In the genomic region with DNA sequence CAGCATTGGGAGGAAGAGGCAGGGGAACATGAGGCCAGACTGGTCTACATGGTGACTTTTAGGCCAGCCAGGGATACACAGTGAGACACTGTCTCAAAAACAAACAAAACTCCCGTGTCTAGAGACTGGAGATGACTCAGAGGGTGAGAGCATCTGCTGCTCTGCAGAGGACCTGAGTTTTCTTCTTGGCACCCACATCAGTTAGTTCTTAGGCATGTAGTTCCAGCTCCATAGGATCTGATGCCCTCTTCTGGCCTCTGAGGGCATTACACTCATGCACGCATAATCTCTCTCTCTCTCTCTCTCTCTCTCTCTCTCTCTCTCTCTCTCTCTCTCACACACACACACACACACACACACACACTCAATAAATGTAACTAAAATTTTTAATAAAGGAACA, we compare ENCODE assay signal across 9 mouse cellular contexts. TPM values are rescaled to one million over a fixed set of nuclear protein-coding genes. Genes with fewer than 3 reads are reported as not detected.
DNase-seq lines count a peak whose midpoint lies in the region; ATAC-seq lines count a peak whose summit lies in the region.
"Had no signal": no experiment of that assay in that cellular context is flagged by ENCODE, and none has a peak within 500 bp of the region (broad histone marks: within the 10 kb centered on the region; RNA-seq: fewer than 3 reads in every experiment).

No protein-coding gene starts in this region.

- no peak overlapping the region for H3K27ac ChIP-seq in midbrain, embryonic 11.5 days (ENCODE audit: low read depth, low read length)
- H3K27ac ChIP-seq in midbrain, embryonic 15.5 days = no peak overlapping the region
- H3K27ac ChIP-seq in hindbrain, embryonic 14.5 days = no peak overlapping the region

- H3K4me1 ChIP-seq in midbrain, embryonic 11.5 days (ENCODE audit: control insufficient read depth, insufficient read depth, low read length) = no peaks in the 10 kb centered on the region
- no peaks in the 10 kb centered on the region for H3K4me1 ChIP-seq in midbrain, embryonic 15.5 days
- no peaks in the 10 kb centered on the region for H3K4me1 ChIP-seq in hindbrain, embryonic 14.5 days (replicated peaks; ENCODE audit: control insufficient read depth, insufficient read depth, low read length)

- no peak overlapping the region for H3K4me2 ChIP-seq in midbrain, embryonic 11.5 days
- no peak overlapping the region for H3K4me2 ChIP-seq in midbrain, embryonic 15.5 days
- H3K4me2 ChIP-seq in hindbrain, embryonic 14.5 days (replicated peaks) = no peak overlapping the region

- no peaks in the 10 kb centered on the region for H3K27me3 ChIP-seq in midbrain, embryonic 11.5 days (ENCODE audit: control insufficient read depth, insufficient read depth, low read length)
- no peaks in the 10 kb centered on the region for H3K27me3 ChIP-seq in midbrain, embryonic 15.5 days (replicated peaks)
- no peaks in the 10 kb centered on the region for H3K27me3 ChIP-seq in hindbrain, embryonic 14.5 days (ENCODE audit: control insufficient read depth, insufficient read depth, low read length)

- WGBS in midbrain, embryonic 11.5 days = 56% methylated on average over 2 of the region's 2 CpGs
- whole genome bisulfite sequencing in midbrain, embryonic 15.5 days = 65% methylated on average over 2 of the region's 2 CpGs
- 70% methylated on average over 2 of the region's 2 CpGs for WGBS in hindbrain, embryonic 14.5 days

- H3K4me3 ChIP-seq in midbrain, embryonic 11.5 days (ENCODE audit: low read depth, low read length) = no peak overlapping the region
- no peak overlapping the region for H3K4me3 ChIP-seq in midbrain, embryonic 15.5 days
- H3K4me3 ChIP-seq in hindbrain, embryonic 14.5 days (replicated peaks; ENCODE audit: low read length) = no peak overlapping the region

- ATAC-seq in midbrain, embryonic 11.5 days (ENCODE audit: low FRiP score) = no peak
- no peak for ATAC-seq in midbrain, embryonic 15.5 days (replicated peaks)
- ATAC-seq in hindbrain, embryonic 14.5 days (ENCODE audit: low FRiP score) = no peak

- no peak overlapping the region for H3K9ac ChIP-seq in midbrain, embryonic 11.5 days (ENCODE audit: low read length)
- H3K9ac ChIP-seq in midbrain, embryonic 15.5 days = no peak overlapping the region
- H3K9ac ChIP-seq in hindbrain, embryonic 14.5 days = no peak overlapping the region

- H3K36me3 ChIP-seq in midbrain, embryonic 11.5 days (ENCODE audit: control insufficient read depth, insufficient read depth, low read length) = no peaks in the 10 kb centered on the region
- H3K36me3 ChIP-seq in midbrain, embryonic 15.5 days (replicated peaks) = no peaks in the 10 kb centered on the region
- no peaks in the 10 kb centered on the region for H3K36me3 ChIP-seq in hindbrain, embryonic 14.5 days (replicated peaks; ENCODE audit: control insufficient read depth, insufficient read depth)

- DNase-seq in heart, adult 11 months = peak; percentile 46
- DNase-seq in heart, adult 9 months (ENCODE audit: low spot score in 2 of 2) = no peak
- peak; percentile 84 for DNase-seq in midbrain, embryonic 11.5 days (ENCODE audit: low spot score, missing footprints)
- DNase-seq in R1 (ENCODE audit: low read depth, low spot score) = peak; percentile 60
- DNase-seq in retina, postnatal 1 day = peak; percentile 52
- DNase-seq in cerebellum, adult 11-12 months = no peak
- no peak for DNase-seq in hindbrain, embryonic 14.5 days (ENCODE audit: low spot score)

- H3K9me3 ChIP-seq in midbrain, embryonic 11.5 days (ENCODE audit: control insufficient read depth, low read length) = no peaks in the 10 kb centered on the region
- H3K9me3 ChIP-seq in midbrain, embryonic 15.5 days = no peaks in the 10 kb centered on the region
- no peaks in the 10 kb centered on the region for H3K9me3 ChIP-seq in hindbrain, embryonic 14.5 days (ENCODE audit: control insufficient read depth, low read length)

RNA-seq across cellular contexts. Expression of a gene that starts 7.6 kb away (rescaled TPM):
- polyA plus RNA-seq in midbrain, embryonic 11.5 days (2014; fragmentation: Nextera tagmentation; extraction: Ambion mirVana) = not detected in 2 replicates
- not detected in 2 replicates for polyA plus RNA-seq in midbrain, embryonic 15.5 days (2015; fragmentation: Nextera tagmentation; extraction: Ambion mirVana)
- not detected in 2 replicates for polyA plus RNA-seq in hindbrain, embryonic 14.5 days (2014; fragmentation: Nextera tagmentation; extraction: Ambion mirVana)
- polyA plus RNA-seq: liver, adult 2 months had no signal

RNA-seq across cellular contexts. Expression of a gene that starts 26.2 kb away (rescaled TPM):
- polyA plus RNA-seq in midbrain, embryonic 11.5 days (2014; fragmentation: Nextera tagmentation; extraction: Ambion mirVana) = 1.9 TPM in 2 replicates
- polyA plus RNA-seq in midbrain, embryonic 15.5 days (2015; fragmentation: Nextera tagmentation; extraction: Ambion mirVana) = 2.7 and 3.4 TPM in 2 replicates
- polyA plus RNA-seq in hindbrain, embryonic 14.5 days (2014; fragmentation: Nextera tagmentation; extraction: Ambion mirVana) = 10.4 and 11.7 TPM in 2 replicates
- polyA plus RNA-seq: liver, adult 2 months had no signal

RNA-seq across cellular contexts. Expression of a gene that starts 54.1 kb away (rescaled TPM):
- 0.23 and 0.49 TPM in 2 replicates for polyA plus RNA-seq in midbrain, embryonic 11.5 days (2014; fragmentation: Nextera tagmentation; extraction: Ambion mirVana)
- 0.14 and 0.15 TPM in 2 replicates for polyA plus RNA-seq in midbrain, embryonic 15.5 days (2015; fragmentation: Nextera tagmentation; extraction: Ambion mirVana)
- not detected in 2 replicates for polyA plus RNA-seq in hindbrain, embryonic 14.5 days (2014; fragmentation: Nextera tagmentation; extraction: Ambion mirVana)

Comparison
In these comparisons a context has a peak if more than half of its experiments do, and no peak if none do; other contexts are left out.
1. DNase-seq: peak in heart, adult 11 months (single experiment), midbrain, embryonic 11.5 days (single experiment), R1 (single experiment) and retina, postnatal 1 day (single experiment); none in heart, adult 9 months (0 of 2), cerebellum, adult 11-12 months (single experiment) and hindbrain, embryonic 14.5 days (single experiment).